Mouse (Mus musculus): ENCODE results near the gene Cyp2w1. TPM values are rescaled to one million over a fixed set of nuclear protein-coding genes. Genes with fewer than 3 reads are reported as not detected.

Cyp2w1 gene
- polyA plus RNA-seq, 1 experiment from 2014 or later, result not detected

GRCm38 (mm10) chr5:139316982-139317675 is 35.3 kb upstream of the Cyp2w1 start:
- no peak for ATAC-seq (ENCODE audit: insufficient number of reproducible peaks, insufficient read depth, low FRiP score, low read depth)
- Histone ChIP-seq H3K4me2 (ENCODE audit: low read length) (no peak overlapping the region), H3K4me3 (ENCODE audit: control insufficient read depth in 1 of 2, insufficient read depth in 1 of 2, low read depth in 1 of 2, low read length in 2 of 2) (no peak overlapping the region), H3K9ac (ENCODE audit: low read length) (no peak overlapping the region), H3K27me3 (ENCODE audit: control insufficient read depth, insufficient read depth, low read length) (0 out of 2 replicates have a peak, but pooled peaks cover 3% of the 10 kb centered on the region), H3K4me1 (ENCODE audit: control insufficient read depth in 2 of 2, insufficient read depth in 2 of 2, low read length in 2 of 2) (no peaks in the 10 kb centered on the region), H3K9me3 (ENCODE audit: control insufficient read depth, low read length) (no peaks in the 10 kb centered on the region), H3K27ac (replicated peaks in 1 of 2; ENCODE audit: control insufficient read depth in 1 of 2, insufficient read depth in 1 of 2, low read depth in 2 of 2, low read length in 2 of 2) (no peak overlapping the region), H3K36me3 (ENCODE audit: control insufficient read depth, insufficient read depth, low read length) (no peaks in the 10 kb centered on the region)
- WGBS, result 68% methylated on average over 6 of the region's 6 CpGs

- 60% methylated on average over 21 of the region's 21 CpGs for WGBS
- ATAC-seq (ENCODE audit: insufficient number of reproducible peaks, insufficient read depth, low FRiP score, low read depth), result no peak
Measured at GRCm38 (mm10) chr5:139317751-139318504, 34.5 kb upstream of the Cyp2w1 start.

GRCm38 (mm10) chr5:139320424-139320823 is 32.0 kb upstream of the Cyp2w1 start:
- ATAC-seq (ENCODE audit: insufficient number of reproducible peaks, insufficient read depth, low FRiP score, low read depth), result no peak

More at GRCm38 (mm10) chr5:139317751-139318504, 34.5 kb upstream of the Cyp2w1 start:
- Histone ChIP-seq H3K9ac (ENCODE audit: low read length) (no peak overlapping the region), H3K27ac (replicated peaks in 1 of 2; ENCODE audit: control insufficient read depth in 1 of 2, insufficient read depth in 1 of 2, low read depth in 2 of 2, low read length in 2 of 2) (no peak overlapping the region), H3K27me3 (ENCODE audit: control insufficient read depth, insufficient read depth, low read length) (peaks cover 3% of the 10 kb centered on the region; the same call in 1 of the 2 replicates), H3K4me3 (ENCODE audit: control insufficient read depth in 1 of 2, insufficient read depth in 1 of 2, low read depth in 1 of 2, low read length in 2 of 2) (no peak overlapping the region), H3K9me3 (ENCODE audit: control insufficient read depth, low read length) (no peaks in the 10 kb centered on the region), H3K4me1 (ENCODE audit: control insufficient read depth in 2 of 2, insufficient read depth in 2 of 2, low read length in 2 of 2) (no peaks in the 10 kb centered on the region), H3K36me3 (ENCODE audit: control insufficient read depth, insufficient read depth, low read length) (no peaks in the 10 kb centered on the region), H3K4me2 (ENCODE audit: low read length) (0 out of 2 replicates have a peak overlapping the region, but pooled peaks have one; percentile 11)

GRCm38 (mm10) chr5:139321331-139321730 is 31.1 kb upstream of the Cyp2w1 start:
- Histone ChIP-seq H3K27ac (replicated peaks in 1 of 2; ENCODE audit: control insufficient read depth in 1 of 2, insufficient read depth in 1 of 2, low read depth in 2 of 2, low read length in 2 of 2) (no peak overlapping the region), H3K4me1 (ENCODE audit: control insufficient read depth in 2 of 2, insufficient read depth in 2 of 2, low read length in 2 of 2) (peaks cover 7 to 16% of the 10 kb centered on the region in 2 experiments; a peak in 3 of 4 replicates), H3K4me2 (ENCODE audit: low read length) (no peak overlapping the region), H3K9ac (ENCODE audit: low read length) (no peak overlapping the region), H3K9me3 (ENCODE audit: control insufficient read depth, low read length) (no peaks in the 10 kb centered on the region), H3K27me3 (ENCODE audit: control insufficient read depth, insufficient read depth, low read length) (peaks cover 32% of the 10 kb centered on the region), H3K4me3 (ENCODE audit: control insufficient read depth in 1 of 2, insufficient read depth in 1 of 2, low read depth in 1 of 2, low read length in 2 of 2) (no peak overlapping the region), H3K36me3 (ENCODE audit: control insufficient read depth, insufficient read depth, low read length) (no peaks in the 10 kb centered on the region)
- WGBS, result 78% methylated on average over 6 of the region's 6 CpGs
- no peak for ATAC-seq (ENCODE audit: insufficient number of reproducible peaks, insufficient read depth, low FRiP score, low read depth)

More at GRCm38 (mm10) chr5:139320424-139320823, 32.0 kb upstream of the Cyp2w1 start:
- 77% methylated on average over 7 of the region's 7 CpGs for WGBS
- Histone ChIP-seq H3K9ac (ENCODE audit: low read length) (no peak overlapping the region), H3K27ac (replicated peaks in 1 of 2; ENCODE audit: control insufficient read depth in 1 of 2, insufficient read depth in 1 of 2, low read depth in 2 of 2, low read length in 2 of 2) (no peak overlapping the region), H3K27me3 (ENCODE audit: control insufficient read depth, insufficient read depth, low read length) (peaks cover 23% of the 10 kb centered on the region), H3K36me3 (ENCODE audit: control insufficient read depth, insufficient read depth, low read length) (no peaks in the 10 kb centered on the region), H3K4me2 (ENCODE audit: low read length) (no peak overlapping the region), H3K4me3 (ENCODE audit: control insufficient read depth in 1 of 2, insufficient read depth in 1 of 2, low read depth in 1 of 2, low read length in 2 of 2) (no peak overlapping the region), H3K4me1 (ENCODE audit: control insufficient read depth in 2 of 2, insufficient read depth in 2 of 2, low read length in 2 of 2) (peaks cover 7 to 13% of the 10 kb centered on the region in 2 experiments; a peak in 3 of 4 replicates), H3K9me3 (ENCODE audit: control insufficient read depth, low read length) (no peaks in the 10 kb centered on the region)

- peaks cover 35% of the 10 kb centered on the region for H3K27me3 ChIP-seq (ENCODE audit: control insufficient read depth, insufficient read depth, low read length)
- 78% methylated on average over 9 of the region's 9 CpGs for whole genome bisulfite sequencing
Measured at GRCm38 (mm10) chr5:139323260-139323924, 29.0 kb upstream of the Cyp2w1 start.

GRCm38 (mm10) chr5:139324045-139324491 is 28.3 kb upstream of the Cyp2w1 start:
- H3K4me1 ChIP-seq (ENCODE audit: control insufficient read depth in 2 of 2, insufficient read depth in 2 of 2, low read length in 2 of 2), result peaks cover 7 to 16% of the 10 kb centered on the region in 2 experiments; a peak in 3 of 4 replicates
- peak overlapping the region; percentile 98; the same call in 1 of the 2 replicates for H3K4me2 ChIP-seq (ENCODE audit: low read length)
- no peak overlapping the region for H3K9ac ChIP-seq (ENCODE audit: low read length)
- no peak for ATAC-seq (ENCODE audit: insufficient number of reproducible peaks, insufficient read depth, low FRiP score, low read depth)
- no peaks in the 10 kb centered on the region for H3K36me3 ChIP-seq (ENCODE audit: control insufficient read depth, insufficient read depth, low read length)
- 69% methylated on average over 5 of the region's 5 CpGs for WGBS
- peak overlapping the region in 1 of 2 experiments; percentile 56; a peak in 1 of 4 replicates for H3K4me3 ChIP-seq (ENCODE audit: control insufficient read depth in 1 of 2, insufficient read depth in 1 of 2, low read depth in 1 of 2, low read length in 2 of 2)
- no peaks in the 10 kb centered on the region for H3K9me3 ChIP-seq (ENCODE audit: control insufficient read depth, low read length)
- peaks cover 35% of the 10 kb centered on the region for H3K27me3 ChIP-seq (ENCODE audit: control insufficient read depth, insufficient read depth, low read length)
- H3K27ac ChIP-seq (replicated peaks in 1 of 2; ENCODE audit: control insufficient read depth in 1 of 2, insufficient read depth in 1 of 2, low read depth in 2 of 2, low read length in 2 of 2), result no peak overlapping the region

More at GRCm38 (mm10) chr5:139323260-139323924, 29.0 kb upstream of the Cyp2w1 start:
- Histone ChIP-seq H3K36me3 (ENCODE audit: control insufficient read depth, insufficient read depth, low read length) (no peaks in the 10 kb centered on the region), H3K4me2 (ENCODE audit: low read length) (peak overlapping the region; percentile 98; the same call in 1 of the 2 replicates), H3K27ac (replicated peaks in 1 of 2; ENCODE audit: control insufficient read depth in 1 of 2, insufficient read depth in 1 of 2, low read depth in 2 of 2, low read length in 2 of 2) (no peak overlapping the region), H3K4me1 (ENCODE audit: control insufficient read depth in 2 of 2, insufficient read depth in 2 of 2, low read length in 2 of 2) (peaks cover 7 to 16% of the 10 kb centered on the region in 2 experiments; a peak in 3 of 4 replicates), H3K4me3 (ENCODE audit: control insufficient read depth in 1 of 2, insufficient read depth in 1 of 2, low read depth in 1 of 2, low read length in 2 of 2) (no peak overlapping the region), H3K9ac (ENCODE audit: low read length) (no peak overlapping the region), H3K9me3 (ENCODE audit: control insufficient read depth, low read length) (no peaks in the 10 kb centered on the region)
- ATAC-seq (ENCODE audit: insufficient number of reproducible peaks, insufficient read depth, low FRiP score, low read depth), result no peak
